Mouse (Mus musculus) right cerebral cortex, postnatal 4 days (tissue): Measurements from ENCODE around the gene Serpinh1.

Experiments
- DNase-seq: peaks from one replicate; pipeline ENCODE4 v3.0.0-alpha.2; 2022

Serpinh1 gene

GRCm38 (mm10) chr7:99323321-99323700 is 29.7 kb downstream of the Serpinh1 start:
- DNase-seq = no peak

GRCm38 (mm10) chr7:99322691-99323320 is 30.2 kb downstream of the Serpinh1 start:
- no peak for DNase-seq

GRCm38 (mm10) chr7:99320524-99320923 is 32.5 kb downstream of the Serpinh1 start:
- no peak for DNase-seq

GRCm38 (mm10) chr7:99317475-99317874 is 35.6 kb downstream of the Serpinh1 start:
- no peak for DNase-seq

GRCm38 (mm10) chr7:99316207-99316606 is 36.8 kb downstream of the Serpinh1 start:
- DNase-seq = no peak

- DNase-seq = no peak
These were observed 38.5 kb downstream of the Serpinh1 start for GRCm38 (mm10) chr7:99314565-99314964.

- no peak for DNase-seq
These were observed 39.8 kb downstream of the Serpinh1 start for GRCm38 (mm10) chr7:99313253-99313652.

- DNase-seq = no peak
These were observed 40.3 kb downstream of the Serpinh1 start for GRCm38 (mm10) chr7:99312671-99313143.

- no peak for DNase-seq
These were observed 41.0 kb downstream of the Serpinh1 start for GRCm38 (mm10) chr7:99312058-99312457.

GRCm38 (mm10) chr7:99311433-99311832 is 41.6 kb downstream of the Serpinh1 start:
- DNase-seq = no peak

- DNase-seq = no peak
These were observed 46.4 kb downstream of the Serpinh1 start for GRCm38 (mm10) chr7:99306640-99307039.

GRCm38 (mm10) chr7:99305688-99306087 is 47.4 kb downstream of the Serpinh1 start:
- no peak for DNase-seq

- peak; percentile 52 for DNase-seq
These were observed 48.1 kb downstream of the Serpinh1 start for GRCm38 (mm10) chr7:99304949-99305372.

GRCm38 (mm10) chr7:99304029-99304428 is 49.0 kb downstream of the Serpinh1 start:
- DNase-seq = no peak

GRCm38 (mm10) chr7:99300650-99301175 is 52.3 kb downstream of the Serpinh1 start:
- no peak for DNase-seq
